Mouse (Mus musculus): Measurements from ENCODE around the gene Mfsd4b2. TPM values are rescaled to one million over a fixed set of nuclear protein-coding genes. Genes with fewer than 3 reads are reported as not detected.

Mfsd4b2 gene
- polyA plus RNA-seq, 1 experiment from 2014 or later = not detected

GRCm38 (mm10) chr10:39906799-39907658, 19.7 kb downstream of the Mfsd4b2 start:
- ATAC-seq (ENCODE audit: low read depth) (no peak), DNase-seq (ENCODE audit: low spot score) (no peak)
- WGBS = 75% methylated on average over 10 of the region's 10 CpGs
- H3K4me3 ChIP-seq (ENCODE audit: low read depth, low read length) = no peak overlapping the region
- H3K4me1 ChIP-seq (ENCODE audit: control insufficient read depth, insufficient read depth, low read length) = no peaks in the 10 kb centered on the region
- H3K27ac ChIP-seq (replicated peaks; ENCODE audit: low read depth, low read length) = no peak overlapping the region
- H3K27me3 ChIP-seq (replicated peaks; ENCODE audit: control insufficient read depth, insufficient read depth, low read length) = no peaks in the 10 kb centered on the region
- no peaks in the 10 kb centered on the region for H3K9me3 ChIP-seq (ENCODE audit: control insufficient read depth, low read length)
- H3K4me2 ChIP-seq (ENCODE audit: low read depth, low read length) = no peak overlapping the region
- no peaks in the 10 kb centered on the region for H3K36me3 ChIP-seq (ENCODE audit: control insufficient read depth, insufficient read depth, low read length)
- no peak overlapping the region for H3K9ac ChIP-seq (ENCODE audit: low read depth, low read length)

GRCm38 (mm10) chr10:39904191-39904590, 22.5 kb downstream of the Mfsd4b2 start:
- DNase-seq (ENCODE audit: low spot score) (no peak), ATAC-seq (ENCODE audit: low read depth) (no peak)
- 66% methylated on average over 3 of the region's 3 CpGs for WGBS
- H3K27me3 ChIP-seq (replicated peaks; ENCODE audit: control insufficient read depth, insufficient read depth, low read length) = no peaks in the 10 kb centered on the region
- no peak overlapping the region for H3K9ac ChIP-seq (ENCODE audit: low read depth, low read length)
- H3K9me3 ChIP-seq (ENCODE audit: control insufficient read depth, low read length) = no peaks in the 10 kb centered on the region
- H3K36me3 ChIP-seq (ENCODE audit: control insufficient read depth, insufficient read depth, low read length) = no peaks in the 10 kb centered on the region
- no peak overlapping the region for H3K27ac ChIP-seq (replicated peaks; ENCODE audit: low read depth, low read length)
- H3K4me3 ChIP-seq (ENCODE audit: low read depth, low read length) = no peak overlapping the region
- H3K4me1 ChIP-seq (ENCODE audit: control insufficient read depth, insufficient read depth, low read length) = peaks cover 5% of the 10 kb centered on the region
- H3K4me2 ChIP-seq (ENCODE audit: low read depth, low read length) = no peak overlapping the region

GRCm38 (mm10) chr10:39898874-39899371, 27.8 kb downstream of the Mfsd4b2 start, which contains the start of gene Mfsd4b4:
Gene Mfsd4b4 (minus strand): TSS chr10:39899238.
- H3K4me1 ChIP-seq (ENCODE audit: control insufficient read depth, insufficient read depth, low read length) = peaks cover 10% of the 10 kb centered on the region
- no peaks in the 10 kb centered on the region for H3K27me3 ChIP-seq (replicated peaks; ENCODE audit: control insufficient read depth, insufficient read depth, low read length)
- under 1% methylated on average over 37 of the region's 41 CpGs for WGBS
- H3K36me3 ChIP-seq (ENCODE audit: control insufficient read depth, insufficient read depth, low read length) = no peaks in the 10 kb centered on the region
- peak within 1 kb of the TSS; percentile 85 for H3K4me2 ChIP-seq (ENCODE audit: low read depth, low read length)
- ATAC-seq (ENCODE audit: low read depth) = peak; percentile 99
- DNase-seq (ENCODE audit: low spot score) = peak; percentile 97
- H3K4me3 ChIP-seq (ENCODE audit: low read depth, low read length) = peak within 1 kb of the TSS; percentile 76
- peak within 1 kb of the TSS; percentile 87 for H3K27ac ChIP-seq (replicated peaks; ENCODE audit: low read depth, low read length)
- peak within 1 kb of the TSS; percentile 89 for H3K9ac ChIP-seq (ENCODE audit: low read depth, low read length)
- no peaks in the 10 kb centered on the region for H3K9me3 ChIP-seq (ENCODE audit: control insufficient read depth, low read length)

GRCm38 (mm10) chr10:39896503-39896902, 30.2 kb downstream of the Mfsd4b2 start:
- ATAC-seq (ENCODE audit: low read depth) (no peak), DNase-seq (ENCODE audit: low spot score) (no peak)
- Histone ChIP-seq H3K36me3 (ENCODE audit: control insufficient read depth, insufficient read depth, low read length) (peaks cover 5% of the 10 kb centered on the region), H3K4me1 (ENCODE audit: control insufficient read depth, insufficient read depth, low read length) (peaks cover 10% of the 10 kb centered on the region), H3K4me3 (ENCODE audit: low read depth, low read length) (no peak overlapping the region), H3K27ac (replicated peaks; ENCODE audit: low read depth, low read length) (no peak overlapping the region), H3K9me3 (ENCODE audit: control insufficient read depth, low read length) (no peaks in the 10 kb centered on the region), H3K4me2 (ENCODE audit: low read depth, low read length) (no peak overlapping the region), H3K27me3 (replicated peaks; ENCODE audit: control insufficient read depth, insufficient read depth, low read length) (no peaks in the 10 kb centered on the region), H3K9ac (ENCODE audit: low read depth, low read length) (no peak overlapping the region)
- 87% methylated on average over 5 of the region's 5 CpGs for whole genome bisulfite sequencing

GRCm38 (mm10) chr10:39893702-39894697, 32.7 kb downstream of the Mfsd4b2 start:
- Histone ChIP-seq H3K27me3 (replicated peaks; ENCODE audit: control insufficient read depth, insufficient read depth, low read length) (no peaks in the 10 kb centered on the region), H3K4me1 (ENCODE audit: control insufficient read depth, insufficient read depth, low read length) (0 out of 2 replicates have a peak, but pooled peaks cover 4% of the 10 kb centered on the region), H3K9ac (ENCODE audit: low read depth, low read length) (no peak overlapping the region), H3K36me3 (ENCODE audit: control insufficient read depth, insufficient read depth, low read length) (peaks cover 12% of the 10 kb centered on the region), H3K9me3 (ENCODE audit: control insufficient read depth, low read length) (no peaks in the 10 kb centered on the region), H3K4me2 (ENCODE audit: low read depth, low read length) (no peak overlapping the region), H3K27ac (replicated peaks; ENCODE audit: low read depth, low read length) (no peak overlapping the region), H3K4me3 (ENCODE audit: low read depth, low read length) (no peak overlapping the region)
- no peak for ATAC-seq (ENCODE audit: low read depth)
- DNase-seq (ENCODE audit: low spot score) = no peak
- 70% methylated on average over 11 of the region's 11 CpGs for WGBS

GRCm38 (mm10) chr10:39888621-39889020, 38.1 kb downstream of the Mfsd4b2 start:
- 46% methylated on average over 3 of the region's 3 CpGs for WGBS
- DNase-seq (ENCODE audit: low spot score) (no peak), ATAC-seq (ENCODE audit: low read depth) (no peak)
- peaks cover 12% of the 10 kb centered on the region for H3K36me3 ChIP-seq (ENCODE audit: control insufficient read depth, insufficient read depth, low read length)
- H3K4me1 ChIP-seq (ENCODE audit: control insufficient read depth, insufficient read depth, low read length) = no peaks in the 10 kb centered on the region
- no peak overlapping the region for H3K4me3 ChIP-seq (ENCODE audit: low read depth, low read length)
- H3K27me3 ChIP-seq (replicated peaks; ENCODE audit: control insufficient read depth, insufficient read depth, low read length) = no peaks in the 10 kb centered on the region
- no peak overlapping the region for H3K4me2 ChIP-seq (ENCODE audit: low read depth, low read length)
- H3K9ac ChIP-seq (ENCODE audit: low read depth, low read length) = no peak overlapping the region
- no peak overlapping the region for H3K27ac ChIP-seq (replicated peaks; ENCODE audit: low read depth, low read length)
- no peaks in the 10 kb centered on the region for H3K9me3 ChIP-seq (ENCODE audit: control insufficient read depth, low read length)

Other genes with a start within 250 kb of the Mfsd4b2 start
- gene Rev3l, start 194.8 kb downstream of the Mfsd4b2 start, polyA plus RNA-seq (2014; fragmentation: Nextera tagmentation; extraction: Ambion mirVana) = 27.4 and 27.8 TPM in 2 replicates
- gene Mfsd4b4, start 27.7 kb downstream of the Mfsd4b2 start, polyA plus RNA-seq (2014; fragmentation: Nextera tagmentation; extraction: Ambion mirVana) = 4.3 and 6.1 TPM in 2 replicates
- gene Mfsd4b3, start 33.2 kb upstream of the Mfsd4b2 start, polyA plus RNA-seq (2014; fragmentation: Nextera tagmentation; extraction: Ambion mirVana) = 0.45 and 1.4 TPM in 2 replicates
- gene Mfsd4b5, start 59.7 kb upstream of the Mfsd4b2 start, polyA plus RNA-seq (2014; fragmentation: Nextera tagmentation; extraction: Ambion mirVana) = 0.12 and 0.13 TPM in 2 replicates
- gene Mfsd4b1, start 98.3 kb upstream of the Mfsd4b2 start, polyA plus RNA-seq (2014; fragmentation: Nextera tagmentation; extraction: Ambion mirVana) = 0.32 and 0.48 TPM in 2 replicates
- gene Slc16a10, start 215.3 kb upstream of the Mfsd4b2 start, polyA plus RNA-seq (2014; fragmentation: Nextera tagmentation; extraction: Ambion mirVana) = 7.2 and 8.2 TPM in 2 replicates

Measured in embryonic facial prominence, embryonic 14.5 days (tissue).